Mouse (Mus musculus) ES-E14 (cell line): ENCODE measurements around the gene Slc4a1.

ENCODE experiments used
- MAFK ChIP-seq: IDR thresholded peaks from 2 replicates; pipeline ENCODE4 v1.6.1; 2014; ENCODE audit warnings: mild to moderate bottlenecking, low read depth, low read length, inconsistent platforms; ENCODE audit not compliant: insufficient read depth
- ZC3H11A ChIP-seq: IDR thresholded peaks from 2 replicates; pipeline ENCODE4 v1.6.1; 2012; ENCODE audit warnings: low read depth, mild to moderate bottlenecking, inconsistent platforms, low read length, borderline replicate concordance
- ZNF384 ChIP-seq: IDR thresholded peaks from 2 replicates; pipeline ENCODE4 v1.6.1; 2012; ENCODE audit warnings: low read depth, low read length, inconsistent platforms

DNA sequence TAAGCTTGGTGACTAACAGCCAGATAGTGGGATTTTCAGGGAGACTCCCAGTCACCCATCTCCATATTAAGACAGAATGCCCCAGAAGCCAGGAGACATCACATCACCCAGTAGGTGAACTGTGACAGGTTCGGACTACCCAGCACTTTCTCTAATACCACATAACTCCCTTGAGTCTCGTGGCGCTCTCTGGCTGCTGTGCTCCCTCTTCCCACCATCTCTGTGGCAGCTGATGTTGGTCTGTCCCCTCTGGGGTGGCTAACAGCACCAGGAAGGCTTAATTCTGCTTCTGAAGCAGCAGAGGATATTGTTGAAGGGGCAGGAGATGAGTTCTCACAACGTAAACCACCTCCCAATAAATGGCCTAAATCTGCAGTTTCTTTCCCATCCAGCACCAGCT, 54.0 kb downstream of the Slc4a1 start:
- TF ChIP-seq MAFK (no peak), ZNF384 (no peak), ZC3H11A (no peak)
